Mouse (Mus musculus) megakaryocyte, embryonic 14.5 days (primary cell): Measurements from ENCODE around the gene Nap1l4.

Experiments used
- FLI1 ChIP-seq: IDR thresholded peaks from 2 replicates; pipeline ENCODE4 v1.6.1; 2012; ENCODE audit warnings: low read length, inconsistent platforms, mixed read lengths
- GATA1 ChIP-seq: IDR thresholded peaks from 3 replicates; pipeline ENCODE4 v1.6.1; 2012; ENCODE audit warnings: mixed read lengths, low read length, inconsistent platforms, borderline replicate concordance

- TF ChIP-seq FLI1 (no peak), GATA1 (no peak)
These were observed 8.7 kb upstream of the Nap1l4 start for GRCm38 (mm10) chr7:143557616-143558015.
